Mouse (Mus musculus) limb, embryonic 11.5 days (tissue): ENCODE data around the gene Ffar1. TPM values are rescaled to one million over a fixed set of nuclear protein-coding genes. Genes with fewer than 3 reads are reported as not detected.

Experiments used
- ATAC-seq: fragments of 200-750 bp; cut with Nextera tagmentation; 2 replicates; pipeline ENCODE4 v1.8.0; 2017; ENCODE audit warnings: low read depth; ENCODE audit not compliant: insufficient number of reproducible peaks, low FRiP score, low TSS enrichment
- DNase-seq: peaks from one replicate; pipeline ENCODE4 v3.0.0-alpha.2; 2015; ENCODE audit warnings: low spot score
- H3K27ac ChIP-seq: fragments of 300-500 bp; sonication (generic); replicated peaks from 2 replicates; pipeline ENCODE4 v1.5.1; 2014; ENCODE audit warnings: low read depth, mild to moderate bottlenecking, low read length
- H3K27me3 ChIP-seq: fragments of 300-500 bp; sonication (generic); 2 replicates; pipeline ENCODE4 v1.6.1; 2014; ENCODE audit warnings: mild to moderate bottlenecking, low read length, mixed read lengths; ENCODE audit not compliant: control insufficient read depth, insufficient read depth
- H3K36me3 ChIP-seq: fragments of 300-500 bp; sonication (generic); 2 replicates; pipeline ENCODE4 v1.6.1; 2014; ENCODE audit warnings: mild to moderate bottlenecking, low read length, moderate library complexity, mixed read lengths; ENCODE audit not compliant: control insufficient read depth, insufficient read depth
- H3K4me1 ChIP-seq: fragments of 300-500 bp; sonication (generic); 2 replicates; pipeline ENCODE4 v1.6.1; 2014; ENCODE audit warnings: low read length, mixed read lengths; ENCODE audit not compliant: control insufficient read depth, insufficient read depth
- H3K4me2 ChIP-seq: fragments of 300-500 bp; sonication (generic); 2 replicates; pipeline ENCODE4 v1.6.1; 2014; ENCODE audit warnings: low read depth, mild to moderate bottlenecking, moderate library complexity; ENCODE audit not compliant: severe bottlenecking
- H3K4me3 ChIP-seq: fragments of 300-500 bp; sonication (generic); 2 replicates; pipeline ENCODE4 v1.5.1; 2014; ENCODE audit warnings: low read depth, low read length
- H3K9ac ChIP-seq: fragments of 300-500 bp; sonication (generic); 2 replicates; pipeline ENCODE4 v1.6.1; 2014; ENCODE audit warnings: mild to moderate bottlenecking, low read length
- H3K9me3 ChIP-seq: fragments of 300-500 bp; sonication (generic); 2 replicates; pipeline ENCODE4 v1.6.1; 2016; ENCODE audit warnings: low read length; ENCODE audit not compliant: control insufficient read depth
- WGBS: fragments of 180-500 bp; shearing (Covaris S2); extraction: QIAGEN DNeasy Blood & Tissue Kit; methylation state at CpG from one replicate; pipeline ENCODE4 v1.1.7; 2014; 5-methylcytosine and 5-hydroxymethylcytosine counted together
- polyA plus RNA-seq: library from polyadenylated mRNA; unstranded; fragments of >200 nt; fragmentation: Nextera tagmentation; extraction: Ambion mirVana; gene quantifications from 2 replicates; pipeline ENCODE4 v1.2.1, GENCODE M21; 2014

The Ffar1 gene
- polyA plus RNA-seq, 1 experiment from 2014 or later = not detected

DNA sequence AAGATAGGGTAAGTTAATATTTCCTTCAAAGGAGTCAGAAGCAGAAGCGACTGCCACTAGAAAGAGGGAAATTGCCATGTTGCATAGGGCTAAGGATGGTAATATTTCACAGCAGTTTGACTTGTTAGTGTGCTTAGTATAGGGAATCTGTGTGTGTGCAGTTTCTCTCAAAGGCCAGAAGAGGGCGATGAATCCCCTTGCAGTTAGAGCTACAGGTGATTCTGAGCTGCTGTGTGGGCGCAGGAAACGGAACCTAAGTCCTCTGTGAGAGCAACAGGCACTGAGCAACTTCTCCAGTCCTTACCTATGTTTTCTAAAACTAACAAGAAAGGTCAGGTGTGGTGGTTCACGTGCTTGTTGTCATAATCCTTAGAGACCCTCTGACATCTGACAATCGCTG, 51.0 kb downstream of the Ffar1 start:
- H3K4me2 ChIP-seq = no peak overlapping the region
- no peak for DNase-seq
- H3K27ac ChIP-seq = no peak overlapping the region
- ATAC-seq = no peak
- H3K4me1 ChIP-seq = no peaks in the 10 kb centered on the region
- H3K36me3 ChIP-seq = no peaks in the 10 kb centered on the region
- no peak overlapping the region for H3K4me3 ChIP-seq
- no peaks in the 10 kb centered on the region; the same call in 1 of the 2 replicates for H3K9me3 ChIP-seq
- H3K27me3 ChIP-seq = no peaks in the 10 kb centered on the region
- H3K9ac ChIP-seq = no peak overlapping the region
- WGBS = 51% methylated on average over 6 of the region's 6 CpGs

Other genes with a start within 250 kb of the Ffar1 start
- 3.6 and 3.8 TPM in 2 replicates for gene Upk1a, start 248.7 kb downstream of the Ffar1 start, polyA plus RNA-seq
- 801 and 830 TPM in 2 replicates for gene Cox6b1, start 235.4 kb downstream of the Ffar1 start, polyA plus RNA-seq
- 0.19 and 0.43 TPM in 2 replicates for gene Etv2, start 225.7 kb downstream of the Ffar1 start, polyA plus RNA-seq
- 125 and 126 TPM in 2 replicates for gene Rbm42, start 211.2 kb downstream of the Ffar1 start, polyA plus RNA-seq
- gene Haus5, start 196.6 kb downstream of the Ffar1 start, polyA plus RNA-seq = 62.1 and 67.3 TPM in 2 replicates
- gene Pmis2, start 190.0 kb downstream of the Ffar1 start, polyA plus RNA-seq = not detected in 2 replicates
- gene 2200002J24Rik, start 162.6 kb downstream of the Ffar1 start, polyA plus RNA-seq = not detected in 2 replicates
- 0.28 and 0.41 TPM in 2 replicates for gene Atp4a, start 149.4 kb downstream of the Ffar1 start, polyA plus RNA-seq
- 143 and 149 TPM in 2 replicates for gene Tmem147, start 132.0 kb downstream of the Ffar1 start, polyA plus RNA-seq
- gene Gapdhs, start 117.9 kb downstream of the Ffar1 start, polyA plus RNA-seq = 0.43 and 0.47 TPM in 2 replicates
- gene Sbsn, start 110.1 kb downstream of the Ffar1 start, polyA plus RNA-seq = 0.27 and 1.3 TPM in 2 replicates
- not detected in 2 replicates for gene Dmkn, start 97.8 kb downstream of the Ffar1 start, polyA plus RNA-seq
- not detected in 2 replicates for gene Krtdap, start 73.7 kb downstream of the Ffar1 start, polyA plus RNA-seq
- 0.10 TPM in 1 of 2 replicates, not detected in the other for gene Ffar2, start 37.8 kb downstream of the Ffar1 start, polyA plus RNA-seq
- gene Ffar3, start 5.4 kb downstream of the Ffar1 start, polyA plus RNA-seq = 0.09 TPM in 1 of 2 replicates, not detected in the other
- gene Cd22, start 18.8 kb upstream of the Ffar1 start, polyA plus RNA-seq = 0.65 TPM in 1 of 2 replicates, not detected in the other
- gene Mag, start 53.3 kb upstream of the Ffar1 start, polyA plus RNA-seq = 0.21 and 0.27 TPM in 2 replicates
- gene Hamp2, start 63.1 kb upstream of the Ffar1 start, polyA plus RNA-seq = not detected in 2 replicates
- not detected in 2 replicates for gene Hamp, start 82.5 kb upstream of the Ffar1 start, polyA plus RNA-seq
- gene Usf2, start 95.2 kb upstream of the Ffar1 start, polyA plus RNA-seq = 25.5 and 29.7 TPM in 2 replicates
- 25.7 and 27.5 TPM in 2 replicates for gene Lsr, start 111.9 kb upstream of the Ffar1 start, polyA plus RNA-seq
- 0.81 and 1.2 TPM in 2 replicates for gene Fam187b, start 112.2 kb upstream of the Ffar1 start, polyA plus RNA-seq
- gene Fxyd5, start 180.9 kb upstream of the Ffar1 start, polyA plus RNA-seq = 10.8 and 11.5 TPM in 2 replicates
- gene Fxyd7, start 189.9 kb upstream of the Ffar1 start, polyA plus RNA-seq = 2.9 and 3.1 TPM in 2 replicates
- gene Fxyd1, start 195.6 kb upstream of the Ffar1 start, polyA plus RNA-seq = 12.5 and 13.7 TPM in 2 replicates
- gene Lgi4, start 197.8 kb upstream of the Ffar1 start, polyA plus RNA-seq = 0.10 and 0.23 TPM in 2 replicates
- 12.9 and 17.5 TPM in 2 replicates for gene Fxyd3, start 215.1 kb upstream of the Ffar1 start, polyA plus RNA-seq